Mouse (Mus musculus) induced T-regulatory cell, adult 2 months (primary cell): ENCODE results near the gene Galns.

Experiments
- DNase-seq: peaks from one replicate; pipeline ENCODE4 v3.0.0-alpha.2; 2012; ENCODE audit warnings: low read depth

Galns gene

GRCm38 (mm10) chr8:122611295-122612133 is at the start of gene Galns, which contains the start of gene Trappc2l:
TSS of gene Galns (minus strand) at chr8:122611463.
TSS of gene Trappc2l (plus strand) at chr8:122611640.
- DNase-seq: peak; percentile 99

- DNase-seq: peak; percentile 53
Measured at GRCm38 (mm10) chr8:122660022-122660421, 48.8 kb upstream of the Galns start.

- DNase-seq: no peak
Measured at GRCm38 (mm10) chr8:122658807-122659160, 47.5 kb upstream of the Galns start.

GRCm38 (mm10) chr8:122658149-122658806 is 47.0 kb upstream of the Galns start:
- DNase-seq: no peak

- DNase-seq: no peak
Measured at GRCm38 (mm10) chr8:122656056-122656999, 45.1 kb upstream of the Galns start.

GRCm38 (mm10) chr8:122654768-122655167 is 43.5 kb upstream of the Galns start:
- DNase-seq: no peak

- no peak for DNase-seq
Measured at GRCm38 (mm10) chr8:122652643-122653042, 41.4 kb upstream of the Galns start.

- no peak for DNase-seq
Measured at GRCm38 (mm10) chr8:122651326-122651921, 40.2 kb upstream of the Galns start.

- DNase-seq: no peak
Measured at GRCm38 (mm10) chr8:122648192-122648970, 37.1 kb upstream of the Galns start.

GRCm38 (mm10) chr8:122646337-122646736 is 35.1 kb upstream of the Galns start:
- no peak for DNase-seq

GRCm38 (mm10) chr8:122644175-122644954 is 33.1 kb upstream of the Galns start:
- no peak for DNase-seq

GRCm38 (mm10) chr8:122642071-122642470 is 30.8 kb upstream of the Galns start:
- no peak for DNase-seq

- DNase-seq: no peak
Measured at GRCm38 (mm10) chr8:122641406-122641805, 30.1 kb upstream of the Galns start.

- no peak for DNase-seq
Measured at GRCm38 (mm10) chr8:122640825-122641224, 29.6 kb upstream of the Galns start.

- no peak for DNase-seq
Measured at GRCm38 (mm10) chr8:122639521-122640248, 28.4 kb upstream of the Galns start.

GRCm38 (mm10) chr8:122638601-122639000 is 27.3 kb upstream of the Galns start:
- DNase-seq: no peak

- DNase-seq: no peak
Measured at GRCm38 (mm10) chr8:122637230-122637629, 26.0 kb upstream of the Galns start.

GRCm38 (mm10) chr8:122636803-122637175 is 25.5 kb upstream of the Galns start:
- DNase-seq: no peak
